ENCODE assay signal across 25 mouse cellular contexts in the genomic region with DNA sequence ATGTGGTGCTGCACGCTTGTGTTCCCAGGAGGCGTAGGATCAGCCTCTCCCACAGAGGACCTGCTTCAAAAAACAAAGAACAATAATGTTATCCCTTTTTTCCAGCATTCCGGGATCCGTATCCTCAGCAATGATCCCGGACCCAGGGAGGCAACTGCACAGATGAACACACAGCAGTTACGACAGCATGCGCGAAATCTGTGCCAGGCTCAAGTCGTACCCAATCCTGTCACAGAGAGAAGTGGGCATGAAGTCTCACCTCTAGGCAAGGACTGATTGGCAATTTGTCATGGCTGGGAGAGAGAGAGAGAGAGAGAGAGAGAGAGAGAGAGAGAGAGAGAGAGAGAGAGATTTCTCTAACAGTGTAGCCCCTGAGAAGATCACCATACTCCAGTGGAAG. TPM values are rescaled to one million over a fixed set of nuclear protein-coding genes. Genes with fewer than 3 reads are reported as not detected.
DNase-seq lines count a peak whose midpoint lies in the region; ATAC-seq and TF ChIP-seq lines count a peak whose summit lies in the region.
"Had no signal": no experiment of that assay in that cellular context is flagged by ENCODE, and none has a peak within 500 bp of the region (broad histone marks: within the 10 kb centered on the region; RNA-seq: fewer than 3 reads in every experiment).

No protein-coding gene starts in this region.

- no peak overlapping the region for H3K9ac ChIP-seq in forebrain, postnatal 0 days
- H3K9ac ChIP-seq: embryonic facial prominence, embryonic 13.5 days; forebrain, embryonic 15.5 days; hindbrain, embryonic 12.5 days; liver, embryonic 14.5 days; lung, embryonic 15.5 days had no signal

- H3K9me3 ChIP-seq in forebrain, postnatal 0 days (ENCODE audit: low read length), result no peaks in the 10 kb centered on the region
- H3K9me3 ChIP-seq in forebrain, embryonic 10.5 days, result no peaks in the 10 kb centered on the region
- H3K9me3 ChIP-seq: embryonic facial prominence, embryonic 13.5 days; forebrain, embryonic 15.5 days; heart, embryonic 10.5 days; hindbrain, embryonic 12.5 days; lung, embryonic 15.5 days had no signal

- ATAC-seq in forebrain, postnatal 0 days, result no peak
- ATAC-seq: CD4-positive, CD25-positive, alpha-beta regulatory T cell, adult 4 months; forebrain, embryonic 15.5 days; intestine, embryonic 16.5 days; Patski had no signal

- no peak overlapping the region for H3K4me3 ChIP-seq in forebrain, postnatal 0 days (ENCODE audit: low read depth, low read length)
- H3K4me3 ChIP-seq in forebrain, embryonic 10.5 days, result no peak overlapping the region
- peak overlapping the region; percentile 13 for H3K4me3 ChIP-seq in cerebellum, adult 2 months (replicated peaks; ENCODE audit: insufficient read depth, low read depth, low read length)
- H3K4me3 ChIP-seq: embryonic facial prominence, embryonic 13.5 days; forebrain, embryonic 15.5 days; heart, embryonic 10.5 days; hindbrain, embryonic 12.5 days; lung, embryonic 15.5 days had no signal

- H3K27me3 ChIP-seq in forebrain, postnatal 0 days (ENCODE audit: insufficient read depth, low read length), result no peaks in the 10 kb centered on the region
- no peaks in the 10 kb centered on the region for H3K27me3 ChIP-seq in forebrain, embryonic 10.5 days (ENCODE audit: poor library complexity, severe bottlenecking)
- H3K27me3 ChIP-seq in cerebellum, adult 2 months (ENCODE audit: control insufficient read depth, insufficient read depth, low read length), result no peaks in the 10 kb centered on the region
- H3K27me3 ChIP-seq: embryonic facial prominence, embryonic 13.5 days; forebrain, embryonic 15.5 days; hindbrain, embryonic 12.5 days; lung, embryonic 15.5 days; Patski had no signal

- intact Hi-C loops in gastrocnemius, postnatal 14 days (cut with DNase I; ENCODE audit: low total_unique reads), result no loop called here

- 83% methylated on average over 9 of the region's 9 CpGs for WGBS in forebrain, postnatal 0 days
- WGBS in forebrain, embryonic 10.5 days, result 94% methylated on average over 9 of the region's 9 CpGs
- 7% methylated on average over 9 of the region's 9 CpGs for WGBS in cerebellum, adult 2 months

- H3K36me3 ChIP-seq in forebrain, postnatal 0 days (ENCODE audit: insufficient read depth), result no peaks in the 10 kb centered on the region
- H3K36me3 ChIP-seq in forebrain, embryonic 10.5 days (replicated peaks), result no peaks in the 10 kb centered on the region
- H3K36me3 ChIP-seq: embryonic facial prominence, embryonic 13.5 days; forebrain, embryonic 15.5 days; heart, embryonic 10.5 days; hindbrain, embryonic 12.5 days; lung, embryonic 15.5 days had no signal

- H3K4me2 ChIP-seq in forebrain, postnatal 0 days (ENCODE audit: low read depth), result no peak overlapping the region
- H3K4me2 ChIP-seq: embryonic facial prominence, embryonic 13.5 days; forebrain, embryonic 15.5 days; hindbrain, embryonic 12.5 days; lung, embryonic 15.5 days had no signal

- no peak for TF ChIP-seq CTCF in forebrain, postnatal 0 days (IDR thresholded peaks at IDR 0.05; ENCODE audit: low read depth)
- TF ChIP-seq CTCF in cerebellum, adult 2 months (IDR thresholded peaks at IDR 0.05; ENCODE audit: borderline replicate concordance, insufficient read depth, low read depth, low read length), result no peak

- H3K27ac ChIP-seq in forebrain, postnatal 0 days (ENCODE audit: low read depth, low read length), result no peak overlapping the region
- no peak overlapping the region for H3K27ac ChIP-seq in forebrain, embryonic 10.5 days
- H3K27ac ChIP-seq in cerebellum, adult 2 months (ENCODE audit: insufficient read depth, low read length), result peak overlapping the region; percentile 68
- H3K27ac ChIP-seq: embryonic facial prominence, embryonic 13.5 days; forebrain, embryonic 15.5 days; heart, embryonic 10.5 days; hindbrain, embryonic 12.5 days; kidney, postnatal 0 days; liver, embryonic 14.5 days; lung, embryonic 15.5 days had no signal

- H3K4me1 ChIP-seq in forebrain, postnatal 0 days (ENCODE audit: insufficient read depth), result no peaks in the 10 kb centered on the region
- no peaks in the 10 kb centered on the region for H3K4me1 ChIP-seq in forebrain, embryonic 10.5 days
- H3K4me1 ChIP-seq in cerebellum, adult 2 months (ENCODE audit: control insufficient read depth, insufficient read depth, low read length), result peaks cover 14% of the 10 kb centered on the region; the same call in 1 of the 2 replicates
- H3K4me1 ChIP-seq: embryonic facial prominence, embryonic 13.5 days; forebrain, embryonic 15.5 days; heart, embryonic 10.5 days; hindbrain, embryonic 12.5 days; lung, embryonic 15.5 days had no signal

- DNase-seq in forebrain, postnatal 0 days, result peak; percentile 13
- no peak for DNase-seq in forebrain, embryonic 10.5 days (ENCODE audit: extremely low spot score, low spot score)
- peak; percentile 97 for DNase-seq in brain, adult 2 months (ENCODE audit: low read depth, low spot score)
- peak; percentile 85 to 89 for DNase-seq in cerebellum, adult 2 months
- DNase-seq in cerebellum, postnatal 36 days, result peak; percentile 80 to 82
- no peak for DNase-seq in thymus, postnatal 10 days (ENCODE audit: low spot score in 2 of 2)
- DNase-seq in thymus, postnatal 0 days (ENCODE audit: low spot score), result no peak
- no peak for DNase-seq in gastrocnemius, postnatal 14 days
- DNase-seq: heart, postnatal 10 days; lung, postnatal 4 days; retina, postnatal 1 day; right cerebral cortex, postnatal 4 days; thymus, postnatal 14 days had no signal

- TF ChIP-seq POLR2A in cerebellum, adult 2 months (IDR thresholded peaks at IDR 0.05; ENCODE audit: borderline replicate concordance, insufficient read depth, low read length), result peak; percentile 47; the same call in 1 of the 2 replicates

RNA-seq across cellular contexts. Expression of a gene that starts 31.0 kb away (rescaled TPM):
- 0.29 and 0.31 TPM in 2 replicates for total RNA-seq in forebrain, postnatal 0 days (2014; rRNA removed)
- polyA plus RNA-seq in forebrain, postnatal 0 days (2015; fragmentation: Nextera tagmentation; extraction: Ambion mirVana), result 0.30 and 0.33 TPM in 2 replicates
- polyA plus RNA-seq in forebrain, embryonic 10.5 days (2016; fragmentation: Nextera tagmentation; extraction: Ambion mirVana), result not detected in 2 replicates
- 93.9 and 107 TPM in 2 replicates for polyA plus RNA-seq in cerebellum, adult 2 months (2012; rRNA removed)
- polyA plus RNA-seq in thymus, postnatal 0 days (2015; fragmentation: Nextera tagmentation; extraction: Ambion mirVana), result 0.07 and 0.13 TPM in 2 replicates
- total RNA-seq in gastrocnemius, postnatal 14 days (2021), result 1 to 10 TPM; 1.5 to 7.6 TPM
- total RNA-seq: ES-E14 had no signal
- polyA plus RNA-seq: CD4-positive, CD25-positive, alpha-beta regulatory T cell, adult 4 months; forebrain, embryonic 15.5 days; heart, embryonic 10.5 days; limb, embryonic 14.5 days had no signal

Comparison
In these comparisons a context has a peak if more than half of its experiments do, and no peak if none do; other contexts are left out.
1. DNase-seq: peak in forebrain, postnatal 0 days (single experiment), brain, adult 2 months (single experiment), cerebellum, adult 2 months (2 of 2) and cerebellum, postnatal 36 days (2 of 2); none in forebrain, embryonic 10.5 days (single experiment), thymus, postnatal 10 days (0 of 2), thymus, postnatal 0 days (single experiment) and gastrocnemius, postnatal 14 days (single experiment).
2. RNA of a gene that starts 31.0 kb away (polyA plus RNA-seq): 93.9 to 107 TPM in cerebellum, adult 2 months; 0.30 to 0.33 TPM in forebrain, postnatal 0 days, 0.07 to 0.13 TPM in thymus, postnatal 0 days and not detected in forebrain, embryonic 10.5 days; every median in the first group is over 10 times any median in the second.